Mouse (Mus musculus) forebrain, embryonic 13.5 days (tissue): Measurements from ENCODE around the gene Atn1. TPM values are rescaled to one million over a fixed set of nuclear protein-coding genes. Genes with fewer than 3 reads are reported as not detected.

Experiments
- ATAC-seq: fragments of 200-750 bp; cut with Nextera tagmentation; 2 replicates; pipeline ENCODE4 v1.8.0; 2017
- H3K27ac ChIP-seq: fragments of 300-500 bp; sonication (generic); 2 replicates; pipeline ENCODE4 v1.5.1; 2015; ENCODE audit warnings: inconsistent platforms, mild to moderate bottlenecking, moderate library complexity
- H3K27me3 ChIP-seq: fragments of 300-500 bp; sonication (generic); 2 replicates; pipeline ENCODE4 v1.6.1; 2015; ENCODE audit warnings: mild to moderate bottlenecking, inconsistent platforms
- H3K36me3 ChIP-seq: fragments of 300-500 bp; sonication (generic); 2 replicates; pipeline ENCODE4 v1.6.1; 2015; ENCODE audit warnings: mild to moderate bottlenecking, inconsistent platforms; ENCODE audit not compliant: poor library complexity, severe bottlenecking
- H3K4me1 ChIP-seq: fragments of 300-500 bp; sonication (generic); 2 replicates; pipeline ENCODE4 v1.6.1; 2015; ENCODE audit warnings: inconsistent platforms
- H3K4me2 ChIP-seq: fragments of 300-500 bp; sonication (generic); 2 replicates; pipeline ENCODE4 v1.6.1; 2015; ENCODE audit warnings: inconsistent platforms, mild to moderate bottlenecking, moderate library complexity
- H3K4me3 ChIP-seq: fragments of 300-500 bp; sonication (generic); 2 replicates; pipeline ENCODE4 v1.5.1; 2015; ENCODE audit warnings: mild to moderate bottlenecking, inconsistent platforms
- H3K9ac ChIP-seq: fragments of 300-500 bp; sonication (generic); 2 replicates; pipeline ENCODE4 v1.6.1; 2015; ENCODE audit warnings: mild to moderate bottlenecking, inconsistent platforms
- H3K9me3 ChIP-seq: fragments of 300-500 bp; sonication (generic); replicated peaks from 2 replicates; pipeline ENCODE4 v1.6.1; 2016; ENCODE audit warnings: inconsistent platforms
- WGBS: fragments of 180-500 bp; shearing (Covaris S2); methylation state at CpG from one replicate; pipeline ENCODE4 v1.1.7; 2015; 5-methylcytosine and 5-hydroxymethylcytosine counted together
- polyA plus RNA-seq: library from polyadenylated mRNA; unstranded; fragments of >200 nt; fragmentation: Nextera tagmentation; extraction: Ambion mirVana; gene quantifications from 2 replicates; pipeline ENCODE4 v1.2.1, GENCODE M21; 2015

Atn1 gene
- polyA plus RNA-seq, 1 experiment from 2014 or later, result 17.7 TPM

DNA sequence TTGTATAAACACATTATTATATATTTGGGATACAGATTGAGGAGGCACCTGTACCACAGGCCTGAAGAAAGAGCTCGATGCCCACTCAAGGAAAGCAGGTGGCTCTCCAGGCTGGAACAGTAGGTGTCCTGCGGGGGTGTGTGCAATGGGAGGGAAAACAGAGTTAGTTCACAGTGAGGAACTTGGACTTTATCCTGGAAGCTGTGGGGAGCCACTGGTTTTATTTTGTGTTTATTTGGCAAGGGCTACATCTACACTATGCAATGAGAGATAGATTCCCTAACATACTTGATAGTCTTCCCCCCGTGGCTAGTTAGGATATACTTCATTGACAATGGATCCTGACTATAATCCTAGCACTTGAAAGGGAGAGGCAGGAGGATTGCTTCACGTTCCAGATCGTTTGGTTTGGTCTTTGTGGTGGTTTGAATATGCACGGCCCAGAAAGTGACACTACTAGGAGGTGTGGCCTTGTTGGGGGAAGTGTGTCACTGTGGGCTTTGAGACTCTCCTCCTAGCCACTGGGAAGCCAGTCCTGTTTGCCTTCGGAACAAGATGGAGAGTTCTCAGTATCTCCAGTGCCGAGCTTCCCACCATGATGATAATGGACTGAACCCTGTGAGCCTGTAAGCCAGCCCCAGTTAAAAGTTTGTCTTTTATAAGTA lies 30.6 kb upstream of the Atn1 start:
- ATAC-seq, result no peak
- WGBS, result 53% methylated on average over 8 of the region's 8 CpGs
- H3K4me3 ChIP-seq, result no peak overlapping the region

DNA sequence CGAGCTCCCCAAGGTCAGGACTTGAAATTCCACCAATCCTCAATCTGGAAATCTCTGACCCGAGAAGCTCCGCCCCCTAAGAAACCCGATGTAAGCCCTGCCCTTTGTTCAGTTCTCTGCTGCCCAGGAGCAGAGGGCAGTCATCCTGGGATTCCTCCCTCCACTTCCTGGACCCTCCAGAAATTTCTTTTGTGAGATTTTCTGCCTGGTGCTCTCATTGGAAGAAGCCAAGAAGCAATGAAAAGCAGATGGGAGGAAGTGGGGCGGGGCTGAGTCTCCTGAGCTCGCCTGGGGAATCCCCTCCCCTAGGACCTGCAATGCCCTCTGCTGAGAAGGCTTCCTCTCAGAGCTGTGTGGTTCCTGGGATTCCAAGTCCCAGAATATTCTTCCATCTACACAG lies 26.1 kb upstream of the Atn1 start:
- Histone ChIP-seq H3K9me3 (no peaks in the 10 kb centered on the region), H3K27ac (no peak overlapping the region), H3K9ac (no peak overlapping the region), H3K4me2 (peak overlapping the region; percentile 32; the same call in 1 of the 2 replicates), H3K36me3 (no peaks in the 10 kb centered on the region), H3K4me3 (no peak overlapping the region), H3K27me3 (peaks cover 5% of the 10 kb centered on the region; the same call in 1 of the 2 replicates), H3K4me1 (peaks cover 20% of the 10 kb centered on the region)
- no peak for ATAC-seq
- WGBS, result 27% methylated on average over 6 of the region's 6 CpGs

More for the DNA sequence above, 30.6 kb upstream of the Atn1 start:
- H3K9me3 ChIP-seq, result no peaks in the 10 kb centered on the region
- no peaks in the 10 kb centered on the region for H3K27me3 ChIP-seq
- peaks cover 7% of the 10 kb centered on the region; the same call in 1 of the 2 replicates for H3K4me1 ChIP-seq
- H3K9ac ChIP-seq, result no peak overlapping the region
- H3K27ac ChIP-seq, result no peak overlapping the region
- no peak overlapping the region for H3K4me2 ChIP-seq
- no peaks in the 10 kb centered on the region for H3K36me3 ChIP-seq

DNA sequence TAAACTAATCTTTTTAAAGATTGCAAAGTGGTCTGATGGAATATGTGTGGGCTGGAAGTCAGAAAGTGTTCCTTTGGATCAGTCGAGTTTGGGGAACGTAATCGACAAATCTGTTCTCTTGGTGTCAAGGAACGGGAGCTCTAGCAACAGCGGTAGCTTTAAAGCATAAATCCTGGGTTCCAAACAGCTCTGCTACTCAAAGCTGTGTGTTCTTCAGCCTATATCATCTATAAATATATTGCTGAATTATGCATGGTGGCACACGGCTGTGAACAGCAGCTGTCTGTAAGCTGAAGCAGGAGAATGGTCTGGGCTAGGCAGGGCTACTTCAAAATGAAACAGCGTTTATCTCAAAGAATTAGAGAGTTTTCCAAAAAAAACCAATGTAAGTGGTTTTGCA lies 24.6 kb upstream of the Atn1 start:
- H3K4me3 ChIP-seq, result no peak overlapping the region
- no peaks in the 10 kb centered on the region for H3K36me3 ChIP-seq
- H3K9ac ChIP-seq, result no peak overlapping the region
- no peak overlapping the region for H3K4me2 ChIP-seq
- no peak for ATAC-seq
- 87% methylated on average over 7 of the region's 7 CpGs for WGBS
- H3K4me1 ChIP-seq, result peaks cover 20% of the 10 kb centered on the region
- H3K9me3 ChIP-seq, result no peaks in the 10 kb centered on the region
- no peak overlapping the region for H3K27ac ChIP-seq
- peaks cover 5% of the 10 kb centered on the region; the same call in 1 of the 2 replicates for H3K27me3 ChIP-seq

DNA sequence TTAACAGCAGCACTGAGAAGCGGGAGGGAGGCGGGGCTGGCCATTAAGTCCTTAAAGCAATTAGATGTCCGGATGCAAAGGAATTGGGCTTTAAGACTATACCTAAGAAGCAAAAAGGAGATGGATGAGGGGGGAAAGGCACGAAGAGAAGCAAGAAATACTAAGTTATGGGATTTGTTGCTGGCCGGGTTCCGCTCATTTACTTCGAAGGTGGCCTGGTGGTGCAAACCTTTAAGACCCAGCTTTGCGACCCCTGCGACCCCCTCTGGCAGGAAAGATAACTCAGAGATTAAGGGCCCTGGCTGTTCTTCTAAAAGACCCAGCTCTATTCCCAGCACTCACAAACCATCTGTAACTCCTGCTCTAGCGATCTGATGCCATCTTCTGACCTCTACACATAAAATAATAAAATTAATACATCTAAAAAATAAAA lies 23.7 kb upstream of the Atn1 start:
- 0 out of 2 replicates have a peak overlapping the region, but pooled peaks have one; percentile 1 for H3K27ac ChIP-seq
- H3K9ac ChIP-seq, result peak overlapping the region; percentile 45
- peaks cover 5% of the 10 kb centered on the region; the same call in 1 of the 2 replicates for H3K27me3 ChIP-seq
- ATAC-seq, result peak; percentile 48; the same call in 1 of the 2 replicates
- H3K9me3 ChIP-seq, result no peaks in the 10 kb centered on the region
- H3K36me3 ChIP-seq, result no peaks in the 10 kb centered on the region
- peak overlapping the region; percentile 72 for H3K4me2 ChIP-seq
- H3K4me3 ChIP-seq, result peak overlapping the region; percentile 39
- H3K4me1 ChIP-seq, result peaks cover 20% of the 10 kb centered on the region
- 1% methylated on average over 10 of the region's 10 CpGs for WGBS

DNA sequence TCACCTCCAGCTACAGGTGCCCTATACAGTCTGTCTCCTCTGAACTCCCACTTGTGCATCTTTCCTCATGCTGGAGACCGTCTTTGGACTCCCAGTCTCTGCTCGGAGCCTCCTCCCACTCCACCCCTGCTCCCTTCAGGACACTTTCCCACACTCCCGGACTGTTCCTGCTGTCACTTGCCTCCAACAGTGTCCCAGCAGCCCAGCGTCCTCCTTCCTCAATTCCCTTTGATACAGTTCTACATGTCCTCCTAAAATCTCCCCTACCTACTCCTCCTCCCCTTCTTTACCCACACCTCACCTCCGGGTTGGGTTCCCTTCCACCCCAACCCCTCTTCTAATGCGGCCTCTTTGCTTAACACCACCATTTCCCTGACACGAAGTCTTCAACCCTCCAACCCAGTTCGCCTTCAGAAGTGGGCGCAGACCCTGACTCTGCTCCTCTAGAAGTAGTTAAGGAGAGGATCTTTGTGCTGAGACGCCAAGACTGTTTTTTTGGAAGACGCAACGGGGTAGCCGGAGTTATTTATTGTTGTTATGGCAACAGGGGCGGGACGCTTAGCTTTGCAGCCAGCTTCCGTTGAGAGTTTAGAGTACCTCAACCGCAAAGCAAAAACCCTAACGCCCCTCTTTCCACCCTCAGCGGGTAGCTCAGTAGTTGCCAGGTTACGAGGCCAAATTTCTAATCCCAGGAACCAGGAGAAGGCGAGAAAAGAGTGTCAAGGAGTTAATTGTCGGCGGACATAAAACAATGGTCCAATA lies 23.1 kb upstream of the Atn1 start, which contains the start of gene Lrrc23:
Lrrc23 (minus strand) TSS at position 506 of the 762 bp plus-strand sequence.
- Histone ChIP-seq H3K27ac (0 out of 2 replicates have a peak within 1 kb of the TSS, but pooled peaks have one; percentile 1), H3K36me3 (no peaks in the 10 kb centered on the region), H3K9ac (peak within 1 kb of the TSS; percentile 45), H3K4me3 (peak within 1 kb of the TSS; percentile 39), H3K4me2 (peak within 1 kb of the TSS; percentile 72), H3K9me3 (no peaks in the 10 kb centered on the region), H3K4me1 (peaks cover 20% of the 10 kb centered on the region), H3K27me3 (peaks cover 5% of the 10 kb centered on the region; the same call in 1 of the 2 replicates)
- peak; percentile 63; the same call in 1 of the 2 replicates for ATAC-seq
- 3% methylated on average over 23 of the region's 23 CpGs for WGBS

DNA sequence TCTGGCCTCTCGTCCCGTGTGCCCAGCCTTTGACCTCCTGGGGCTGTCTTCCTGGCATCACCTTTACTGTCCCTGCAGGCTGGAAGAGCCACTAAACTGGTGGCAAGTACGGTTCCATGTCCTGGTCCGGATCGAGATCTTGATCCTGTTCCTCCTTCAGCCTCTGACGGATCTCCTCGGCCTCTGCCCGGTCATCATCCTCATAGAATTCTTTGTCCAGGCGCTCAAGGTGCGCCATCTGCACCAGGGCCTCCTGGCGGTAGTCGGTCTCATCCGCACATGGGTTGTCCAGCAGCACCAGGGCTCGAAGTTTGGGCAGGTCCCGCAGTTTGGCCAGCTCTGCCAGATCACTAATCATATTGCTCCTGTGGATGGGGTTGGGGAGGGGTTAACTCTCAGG lies 14.2 kb upstream of the Atn1 start:
- Histone ChIP-seq H3K36me3 (no peaks in the 10 kb centered on the region), H3K4me1 (peaks cover 25% of the 10 kb centered on the region), H3K27ac (no peak overlapping the region), H3K9ac (no peak overlapping the region), H3K27me3 (peaks cover 12% of the 10 kb centered on the region; the same call in 1 of the 2 replicates), H3K9me3 (no peaks in the 10 kb centered on the region), H3K4me3 (no peak overlapping the region), H3K4me2 (no peak overlapping the region)
- ATAC-seq, result no peak
- 90% methylated on average over 15 of the region's 15 CpGs for WGBS

DNA sequence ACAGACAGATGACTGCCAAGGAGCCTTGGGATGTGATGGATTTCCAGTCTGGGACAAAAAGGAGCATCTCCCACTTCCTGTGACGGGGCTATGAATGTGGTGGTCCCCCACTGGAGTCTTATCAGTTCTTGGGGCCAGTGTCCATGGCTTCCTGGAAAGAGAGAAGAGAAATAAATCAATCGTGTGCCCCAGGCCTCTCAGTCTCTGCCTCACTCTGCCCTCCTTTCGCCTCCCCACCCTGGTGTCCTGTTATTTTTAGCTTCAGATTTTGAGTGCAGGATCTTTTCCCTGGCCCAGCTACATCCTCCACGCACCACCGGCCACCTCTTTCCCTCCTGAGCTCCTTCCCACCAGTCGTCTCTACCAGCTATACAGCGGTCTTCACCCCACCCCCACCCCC lies 13.7 kb upstream of the Atn1 start:
- Histone ChIP-seq H3K4me2 (peak overlapping the region; percentile 76), H3K4me3 (peak overlapping the region; percentile 49), H3K27ac (no peak overlapping the region), H3K27me3 (peaks cover 12% of the 10 kb centered on the region; the same call in 1 of the 2 replicates), H3K9ac (peak overlapping the region; percentile 68), H3K4me1 (peaks cover 25% of the 10 kb centered on the region), H3K9me3 (no peaks in the 10 kb centered on the region), H3K36me3 (no peaks in the 10 kb centered on the region)
- no peak; the same call in 1 of the 2 replicates for ATAC-seq
- 63% methylated on average over 7 of the region's 7 CpGs for WGBS

DNA sequence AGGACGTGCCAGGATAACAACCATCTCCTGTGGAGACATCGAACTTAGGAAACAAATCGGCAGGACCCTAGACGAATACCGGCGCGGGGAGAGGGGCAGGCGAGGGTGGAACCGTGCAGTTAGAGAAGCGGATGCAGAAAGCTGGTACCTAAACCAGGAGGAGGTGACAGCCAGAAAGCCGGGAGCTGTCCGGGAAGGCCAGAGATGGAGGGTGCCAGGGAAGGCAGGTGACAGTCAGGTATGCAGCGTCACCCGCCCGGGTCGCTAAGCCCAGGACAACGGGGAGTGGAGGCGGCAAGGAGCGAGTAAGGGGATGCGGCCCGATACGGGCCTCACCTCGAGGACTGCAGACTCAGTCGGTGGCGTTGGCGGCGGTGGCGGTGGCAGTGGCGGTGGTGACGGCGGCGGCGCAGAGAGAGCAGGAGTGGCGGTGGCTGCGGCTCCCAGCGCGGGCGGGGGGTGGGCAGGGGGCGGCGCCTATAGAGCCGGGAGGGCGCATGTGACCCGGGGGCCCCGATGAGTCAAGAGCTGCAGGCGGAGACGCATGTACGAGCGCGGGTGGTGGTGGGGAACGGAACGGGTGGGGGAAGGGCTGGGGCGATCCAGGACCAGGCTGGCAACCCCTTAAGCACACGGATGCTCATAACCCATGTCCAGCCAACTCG lies 12.9 kb upstream of the Atn1 start, which contains the start of gene Eno2:
Eno2 (minus strand) TSS at position 573 of the 665 bp plus-strand sequence.
- Histone ChIP-seq H3K4me1 (peaks cover 25% of the 10 kb centered on the region), H3K36me3 (no peaks in the 10 kb centered on the region), H3K4me3 (peak within 1 kb of the TSS; percentile 49), H3K9ac (peak within 1 kb of the TSS; percentile 68), H3K27me3 (peaks cover 12% of the 10 kb centered on the region; the same call in 1 of the 2 replicates), H3K4me2 (peak within 1 kb of the TSS; percentile 76), H3K27ac (no peak within 1 kb of the TSS), H3K9me3 (no peaks in the 10 kb centered on the region)
- WGBS, result under 1% methylated on average over 43 of the region's 54 CpGs
- peak; percentile 83 for ATAC-seq

DNA sequence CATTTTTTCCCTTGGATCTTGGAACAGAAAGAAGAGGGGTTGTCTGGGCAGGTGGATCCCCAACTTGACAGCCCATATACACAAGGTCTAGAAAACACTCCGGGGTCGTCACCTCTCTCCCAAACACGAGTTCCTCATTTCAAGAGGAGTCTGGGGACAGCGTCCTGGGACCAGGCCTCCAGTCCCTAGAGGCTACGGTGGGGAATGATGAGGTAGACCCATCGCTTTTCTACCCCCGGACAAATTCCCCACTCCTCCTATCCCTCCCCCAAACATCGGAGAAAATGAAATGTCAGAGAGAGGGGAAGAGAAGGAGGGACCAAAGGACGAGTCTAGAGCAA lies 12.3 kb upstream of the Atn1 start:
- Histone ChIP-seq H3K4me1 (peaks cover 25% of the 10 kb centered on the region), H3K9ac (peak overlapping the region; percentile 68), H3K4me3 (peak overlapping the region; percentile 49), H3K27ac (no peak overlapping the region), H3K4me2 (peak overlapping the region; percentile 76), H3K9me3 (no peaks in the 10 kb centered on the region), H3K36me3 (no peaks in the 10 kb centered on the region), H3K27me3 (peaks cover 12% of the 10 kb centered on the region; the same call in 1 of the 2 replicates)
- peak; percentile 19 for ATAC-seq
- 4% methylated on average over 9 of the region's 9 CpGs for WGBS

DNA sequence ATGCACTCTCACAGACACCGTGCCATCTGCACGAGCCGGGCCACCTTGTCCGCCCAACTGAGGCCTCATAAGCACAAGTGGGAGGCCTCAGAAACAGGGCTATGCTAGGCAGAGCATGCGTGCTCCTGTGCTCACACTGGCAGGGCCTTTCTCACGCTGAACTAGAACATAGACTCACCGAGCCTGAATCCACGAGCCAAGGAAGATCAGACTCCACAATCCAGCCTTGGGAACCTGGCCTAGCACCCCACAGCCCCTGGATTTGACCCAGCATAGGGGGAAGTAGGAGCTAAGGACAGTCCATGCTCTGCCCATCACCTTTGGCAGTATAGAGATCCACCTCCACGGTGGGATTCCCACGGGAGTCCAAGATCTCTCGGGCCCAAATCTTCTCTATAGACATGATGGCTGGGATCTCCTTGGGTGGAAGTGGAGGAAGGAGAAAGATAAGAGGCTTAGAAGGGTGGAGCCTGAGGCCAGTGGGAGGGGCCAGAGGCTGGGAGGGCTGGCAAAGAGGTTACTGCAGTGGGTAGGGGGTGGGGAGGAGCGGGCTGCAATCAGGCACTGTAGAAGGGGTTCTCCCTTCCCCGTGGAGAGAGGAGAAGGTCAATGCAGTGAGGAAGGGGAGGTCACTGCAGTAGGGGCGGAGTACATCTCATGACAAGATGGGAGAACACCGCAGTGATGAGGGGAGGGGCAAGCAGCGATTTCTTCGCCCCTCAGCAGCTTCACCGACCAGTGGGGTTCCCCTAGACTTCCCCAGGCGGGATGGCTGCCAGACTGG lies 11.8 kb upstream of the Atn1 start:
- Histone ChIP-seq H3K4me2 (peak overlapping the region; percentile 76), H3K27ac (no peak overlapping the region; the same call in 1 of the 2 replicates), H3K4me3 (peak overlapping the region; percentile 49), H3K4me1 (peaks cover 25% of the 10 kb centered on the region), H3K9me3 (no peaks in the 10 kb centered on the region), H3K9ac (peak overlapping the region; percentile 68), H3K27me3 (peaks cover 12% of the 10 kb centered on the region; the same call in 1 of the 2 replicates), H3K36me3 (no peaks in the 10 kb centered on the region)
- WGBS, result 22% methylated on average over 19 of the region's 19 CpGs
- ATAC-seq, result peak; percentile 19; the same call in 1 of the 2 replicates

DNA sequence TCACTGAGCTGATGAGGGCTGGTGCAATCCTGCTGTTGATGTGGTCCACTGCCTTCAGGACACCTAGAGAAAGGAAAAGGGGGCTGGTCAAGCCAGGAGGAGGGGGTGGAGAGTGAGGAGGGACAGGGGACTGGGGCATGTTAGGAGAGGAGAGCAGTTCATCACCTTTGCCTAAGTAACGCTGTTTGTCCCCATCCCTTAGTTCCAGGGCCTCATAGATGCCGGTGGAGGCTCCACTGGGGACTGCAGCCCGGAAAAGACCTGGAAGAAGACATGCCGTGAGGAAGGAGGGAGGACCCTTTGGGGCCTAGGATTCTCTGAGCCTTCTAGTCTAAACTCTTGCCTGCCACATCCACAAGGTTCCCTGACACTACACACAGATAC lies 11.2 kb upstream of the Atn1 start:
- Histone ChIP-seq H3K27me3 (peaks cover 12% of the 10 kb centered on the region; the same call in 1 of the 2 replicates), H3K4me2 (peak overlapping the region; percentile 76; the same call in 1 of the 2 replicates)
- 22% methylated on average over 4 of the region's 4 CpGs for WGBS

More for the DNA sequence above, 11.2 kb upstream of the Atn1 start:
- Histone ChIP-seq H3K36me3 (no peaks in the 10 kb centered on the region), H3K4me3 (no peak overlapping the region), H3K9me3 (no peaks in the 10 kb centered on the region), H3K9ac (no peak overlapping the region), H3K27ac (no peak overlapping the region; the same call in 1 of the 2 replicates), H3K4me1 (peaks cover 25% of the 10 kb centered on the region)
- no peak for ATAC-seq
